Mouse (Mus musculus): ENCODE measurements around the gene Anxa4.

Gene Anxa4

GRCm38 (mm10) chr6:86793021-86793815, at the start of gene Anxa4:
Anxa4 (minus strand) TSS chr6:86793584.
- peak in 1 of 2 experiments; percentile 14 for DNase-seq (ENCODE audit: low spot score in 2 of 2)

GRCm38 (mm10) chr6:86841949-86842348, 48.6 kb upstream of the Anxa4 start:
- no peak for DNase-seq (ENCODE audit: low spot score in 2 of 2)

GRCm38 (mm10) chr6:86839089-86839488, 45.7 kb upstream of the Anxa4 start:
- DNase-seq (ENCODE audit: low spot score in 2 of 2): no peak

- no peak for DNase-seq (ENCODE audit: low spot score in 2 of 2)
Measured at GRCm38 (mm10) chr6:86832802-86833502, 39.6 kb upstream of the Anxa4 start.

- no peak for DNase-seq (ENCODE audit: low spot score in 2 of 2)
Measured at GRCm38 (mm10) chr6:86830738-86831500, 37.5 kb upstream of the Anxa4 start.

GRCm38 (mm10) chr6:86829768-86830167, 36.4 kb upstream of the Anxa4 start:
- no peak for DNase-seq (ENCODE audit: low spot score in 2 of 2)

GRCm38 (mm10) chr6:86827432-86827831, 34.0 kb upstream of the Anxa4 start:
- DNase-seq (ENCODE audit: low spot score in 2 of 2): no peak

GRCm38 (mm10) chr6:86824401-86824800, 31.0 kb upstream of the Anxa4 start:
- DNase-seq (ENCODE audit: low spot score in 2 of 2): no peak

GRCm38 (mm10) chr6:86823824-86824223, 30.4 kb upstream of the Anxa4 start:
- no peak for DNase-seq (ENCODE audit: low spot score in 2 of 2)

- DNase-seq (ENCODE audit: low spot score in 2 of 2): no peak
Measured at GRCm38 (mm10) chr6:86823051-86823431, 29.7 kb upstream of the Anxa4 start.

- no peak for DNase-seq (ENCODE audit: low spot score in 2 of 2)
Measured at GRCm38 (mm10) chr6:86822285-86823050, 29.1 kb upstream of the Anxa4 start.

GRCm38 (mm10) chr6:86820690-86821089, 27.3 kb upstream of the Anxa4 start:
- DNase-seq (ENCODE audit: low spot score in 2 of 2): peak in 1 of 2 experiments; percentile 26

GRCm38 (mm10) chr6:86819926-86820325, 26.5 kb upstream of the Anxa4 start:
- no peak for DNase-seq (ENCODE audit: low spot score in 2 of 2)

- no peak for DNase-seq (ENCODE audit: low spot score in 2 of 2)
Measured at GRCm38 (mm10) chr6:86818914-86819313, 25.5 kb upstream of the Anxa4 start.

- no peak for DNase-seq (ENCODE audit: low spot score in 2 of 2)
Measured at GRCm38 (mm10) chr6:86816586-86816985, 23.2 kb upstream of the Anxa4 start.

- DNase-seq (ENCODE audit: low spot score in 2 of 2): no peak
Measured at GRCm38 (mm10) chr6:86815436-86815835, 22.1 kb upstream of the Anxa4 start.

GRCm38 (mm10) chr6:86814926-86815325, 21.5 kb upstream of the Anxa4 start:
- no peak for DNase-seq (ENCODE audit: low spot score in 2 of 2)

- DNase-seq (ENCODE audit: low spot score in 2 of 2): no peak
Measured at GRCm38 (mm10) chr6:86813341-86813740, 20.0 kb upstream of the Anxa4 start.

- no peak for DNase-seq (ENCODE audit: low spot score in 2 of 2)
Measured at GRCm38 (mm10) chr6:86812919-86813318, 19.5 kb upstream of the Anxa4 start.

GRCm38 (mm10) chr6:86806455-86807086, 13.2 kb upstream of the Anxa4 start:
- DNase-seq (ENCODE audit: low spot score in 2 of 2): peak; percentile 75 to 76

GRCm38 (mm10) chr6:86804646-86805045, 11.3 kb upstream of the Anxa4 start:
- DNase-seq (ENCODE audit: low spot score in 2 of 2): no peak
